Mouse (Mus musculus) small intestine, adult 2 months (tissue): ENCODE measurements at regions not wholly inside any gene's neighbourhood (a gene's known extent, or its start where the extent isn't known, plus 50 kb on each side); places are given as distances from the start of the nearest gene placed in this dataset.

ENCODE experiments used
- CTCF ChIP-seq: fragments of 200-500 bp; IDR thresholded peaks from 2 replicates; pipeline ENCODE4 v1.5.1; 2012; ENCODE audit warnings: low read depth, mild to moderate bottlenecking, control low read depth, inconsistent platforms, low read length, moderate library complexity, mixed read lengths; ENCODE audit not compliant: insufficient replicate concordance, insufficient read length; ENCODE audit errors: extremely low read depth
- POLR2A ChIP-seq: fragments of 200-500 bp; IDR thresholded peaks from 2 replicates; pipeline ENCODE4 v1.6.1; 2012; ENCODE audit warnings: low read depth, mild to moderate bottlenecking, control low read depth, inconsistent platforms, low read length, moderate library complexity

GRCm38 (mm10) chr12:26227557-26228020, 187.5 kb downstream of the Rnf144a start:
- TF ChIP-seq CTCF = no peak
- no peak for TF ChIP-seq POLR2A
